Mouse (Mus musculus) right cerebral cortex, postnatal 14 days (tissue): ENCODE data around the gene Hpcal1.

Source experiments
- DNase-seq: peaks from one replicate; pipeline ENCODE4 v3.0.0; 2022

Hpcal1 gene

DNA sequence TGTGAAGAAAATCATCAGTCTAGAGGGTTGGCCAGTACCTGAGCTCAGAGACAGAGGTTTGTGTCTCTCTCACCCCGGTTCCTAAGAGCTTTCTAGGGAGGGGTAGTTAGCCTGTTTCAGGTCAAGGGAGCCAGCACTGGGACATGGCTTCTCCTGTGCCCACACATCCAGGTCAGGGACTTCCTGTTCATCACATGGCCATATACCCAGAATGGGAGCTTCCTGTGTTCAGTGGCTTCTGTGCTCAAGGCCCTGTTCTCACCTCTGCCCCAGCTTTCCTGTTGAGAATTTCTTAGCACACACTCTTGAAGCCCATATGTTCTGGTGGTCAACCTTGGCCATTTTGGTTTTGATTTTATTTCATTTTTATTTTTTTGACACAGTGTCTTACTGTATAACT, 26.6 kb downstream of the Hpcal1 start:
- no peak for DNase-seq

DNA sequence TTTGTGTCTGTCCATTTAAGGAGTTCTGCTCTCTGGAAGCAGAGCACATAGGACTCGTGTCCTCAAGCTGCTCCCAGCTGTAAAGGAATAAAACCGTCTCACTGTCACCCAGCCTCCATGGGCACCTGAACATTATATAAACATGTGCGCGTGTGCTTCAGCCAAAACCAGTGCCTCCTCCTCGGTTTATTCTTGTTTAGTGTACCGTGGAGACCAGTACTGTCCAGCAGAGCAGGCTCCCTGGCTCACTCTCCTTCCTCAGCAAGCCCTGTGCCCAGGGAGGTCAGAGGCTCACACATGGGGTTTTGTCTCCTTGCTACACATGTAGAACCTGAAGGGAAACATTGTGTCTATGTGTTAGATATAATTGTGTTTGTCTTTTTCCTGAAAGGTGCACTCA, 27.5 kb downstream of the Hpcal1 start:
- no peak for DNase-seq

DNA sequence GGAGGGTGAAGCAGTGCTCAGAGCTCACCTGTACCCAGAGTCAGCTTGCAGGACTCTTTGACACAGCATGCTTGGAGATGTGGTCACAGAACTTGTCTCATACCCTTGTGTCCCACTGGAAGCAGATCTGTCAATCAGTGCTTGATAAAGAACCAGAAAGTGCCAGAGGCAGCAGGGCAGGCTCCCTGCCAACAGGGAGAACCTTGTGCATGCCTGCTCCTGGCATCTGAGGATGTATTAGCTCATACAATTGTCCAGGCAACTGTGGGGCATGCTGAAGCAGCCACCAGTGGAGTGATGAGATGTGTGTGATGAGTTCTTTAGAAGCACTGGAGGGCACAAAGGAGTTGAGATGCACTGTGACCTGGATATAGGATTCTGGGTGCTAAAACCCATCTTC, 30.4 kb downstream of the Hpcal1 start:
- no peak for DNase-seq

DNA sequence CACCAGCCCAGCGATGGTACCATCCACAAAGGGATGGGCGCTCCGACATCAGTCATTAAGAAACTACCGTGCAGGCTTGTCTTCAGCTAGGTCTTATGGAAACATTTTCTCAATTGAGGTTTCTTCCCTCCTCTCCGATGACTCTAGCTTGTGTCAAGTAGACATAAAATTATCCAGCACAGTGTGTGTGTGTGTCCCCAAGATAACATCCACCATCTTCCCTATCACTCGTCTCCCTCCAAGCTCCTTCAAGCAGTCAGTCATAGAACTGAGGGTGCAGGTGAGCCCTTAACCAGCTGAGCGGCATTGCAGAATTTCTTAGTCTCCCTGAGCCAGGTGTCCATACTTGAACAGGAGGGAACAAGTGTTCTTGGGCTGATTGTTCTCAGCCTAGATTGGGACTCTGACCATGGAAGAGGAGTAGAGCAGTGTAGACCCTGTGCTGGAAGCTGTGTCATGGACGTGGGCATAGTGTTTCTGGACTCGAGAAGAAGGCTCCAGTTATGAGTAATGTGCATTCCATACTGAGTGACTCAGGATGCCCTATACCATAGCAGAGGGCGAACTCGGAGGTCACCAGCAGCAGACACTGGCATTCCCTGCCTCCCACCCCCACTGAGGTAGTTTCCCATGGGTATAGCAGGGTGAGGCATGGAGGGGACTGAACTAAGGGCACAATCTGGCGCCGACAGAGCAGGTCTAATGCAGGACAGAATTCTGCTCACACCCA, 32.0 kb downstream of the Hpcal1 start:
- DNase-seq, result no peak

DNA sequence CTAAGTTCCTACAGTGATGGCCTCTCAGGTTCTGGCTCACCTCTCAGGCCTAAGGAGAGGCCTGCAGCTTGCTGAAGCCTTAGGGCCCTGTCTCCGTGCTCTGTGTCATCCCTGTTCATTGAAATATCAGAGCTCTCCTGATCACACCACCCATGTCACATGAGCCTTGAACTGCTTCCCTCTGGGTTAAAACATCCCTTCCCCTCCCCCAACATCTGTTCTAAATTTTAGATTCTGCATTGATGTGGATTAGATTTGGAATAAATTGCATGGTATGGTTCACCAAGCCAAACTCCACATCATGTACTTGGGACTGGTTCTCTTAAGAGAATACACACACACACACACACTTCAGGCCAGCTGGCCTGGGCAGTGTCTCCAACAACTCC, 32.5 kb downstream of the Hpcal1 start:
- no peak for DNase-seq

DNA sequence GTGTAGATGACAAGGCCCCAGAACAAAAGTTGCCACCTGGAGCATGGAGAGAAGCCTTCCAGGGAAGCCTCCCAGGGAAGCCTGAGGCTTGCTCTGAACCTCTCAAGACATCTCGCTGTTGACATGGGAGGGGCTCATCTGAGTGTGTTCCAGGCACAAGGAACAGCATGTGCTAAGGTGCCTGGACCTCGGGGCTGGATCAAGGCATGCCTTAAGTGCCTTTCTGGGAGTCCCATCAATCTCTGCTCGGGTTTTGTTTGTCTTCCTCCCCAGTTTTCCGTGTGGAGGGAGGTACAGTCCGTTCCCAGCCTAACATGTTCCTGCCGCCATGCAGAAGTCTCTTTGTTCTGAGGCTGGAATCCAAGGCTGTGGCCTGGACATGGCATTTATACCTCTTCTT, 33.3 kb downstream of the Hpcal1 start:
- no peak for DNase-seq

DNA sequence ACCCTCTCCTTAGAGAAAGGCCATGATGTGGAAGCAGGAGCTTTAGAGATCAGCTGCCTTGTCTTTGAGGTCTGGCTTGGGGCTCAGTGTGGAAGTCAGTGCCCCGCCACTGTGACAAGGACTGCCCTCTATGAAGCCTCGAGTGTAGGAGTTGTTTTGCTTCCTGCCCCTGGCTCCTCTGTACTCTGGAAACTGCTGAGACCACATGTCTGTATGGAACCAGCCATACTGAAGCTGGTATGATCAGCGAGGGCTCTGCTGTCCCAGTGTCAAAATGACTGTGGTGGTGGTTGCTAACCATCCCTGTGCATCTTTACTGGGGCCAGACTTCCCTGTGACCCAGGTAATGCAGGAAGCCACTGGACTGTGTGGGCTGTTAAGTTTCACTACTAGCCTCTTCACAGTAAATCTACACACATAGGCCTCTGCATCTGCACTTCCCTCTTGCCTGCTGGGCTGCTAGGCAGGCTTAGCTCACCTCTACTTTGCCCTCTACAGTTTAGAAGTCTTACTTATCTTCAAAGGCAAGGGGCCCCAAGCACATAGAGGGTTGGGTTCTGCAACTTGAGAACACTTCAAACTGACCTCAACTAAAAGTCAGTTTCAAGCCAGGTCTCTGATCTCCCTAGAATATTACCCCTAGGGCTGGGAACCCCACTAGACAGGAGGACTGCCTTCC, 33.9 kb downstream of the Hpcal1 start:
- no peak for DNase-seq

DNA sequence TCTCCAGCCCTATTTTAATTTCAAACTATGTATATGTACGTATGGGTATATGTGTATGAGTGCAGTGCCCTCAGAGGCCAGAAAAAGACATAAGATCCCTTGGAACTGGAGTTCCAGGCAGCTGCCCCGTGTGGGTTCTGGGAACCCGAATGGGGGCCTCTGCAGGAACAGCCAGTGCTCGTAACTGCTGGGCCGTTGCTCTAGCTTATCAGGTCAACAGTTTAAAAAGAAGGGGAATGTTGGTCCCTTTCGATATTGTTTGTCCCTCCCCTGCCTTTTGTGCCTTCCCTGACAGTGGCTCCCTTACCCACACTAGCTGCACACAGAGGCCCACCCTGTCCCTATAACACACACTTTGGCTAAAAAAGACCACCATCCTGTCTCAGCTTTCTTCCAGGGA, 34.9 kb downstream of the Hpcal1 start:
- no peak for DNase-seq

DNA sequence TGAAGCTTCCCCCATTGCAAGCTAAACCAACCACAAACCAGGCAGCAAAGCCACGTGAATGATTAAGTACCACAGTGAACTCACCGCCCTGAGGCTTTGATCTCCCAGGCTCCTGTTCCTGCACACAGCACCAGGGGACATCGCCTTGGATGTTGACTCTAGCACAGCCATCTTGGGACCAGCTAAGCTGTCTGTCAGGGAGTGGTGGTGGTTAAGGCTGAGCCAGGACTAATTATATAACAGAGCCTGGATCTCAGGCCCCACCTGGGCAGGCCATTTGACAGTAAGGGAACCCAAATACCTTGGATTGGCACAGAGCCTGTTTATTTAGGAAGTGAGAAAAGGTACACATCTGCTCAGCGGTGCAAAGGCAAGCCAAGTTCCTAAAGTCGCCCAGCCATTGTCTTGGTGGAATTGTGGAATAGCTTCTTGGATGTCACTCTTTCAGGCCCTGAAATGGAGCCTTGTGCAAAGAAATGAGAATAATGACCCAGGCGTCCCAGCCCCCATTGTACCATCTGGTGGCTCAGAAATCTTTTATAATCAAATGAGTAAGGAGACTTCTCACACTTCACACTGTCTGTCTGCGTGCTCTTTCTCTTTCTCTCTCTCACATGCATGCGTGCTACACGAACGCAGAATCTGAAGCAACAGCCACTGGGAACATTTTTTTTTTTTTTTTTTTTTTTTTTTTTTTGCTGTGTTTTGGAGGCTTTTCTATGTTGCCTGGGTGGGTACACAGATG, 36.1 kb downstream of the Hpcal1 start:
- no peak for DNase-seq

DNA sequence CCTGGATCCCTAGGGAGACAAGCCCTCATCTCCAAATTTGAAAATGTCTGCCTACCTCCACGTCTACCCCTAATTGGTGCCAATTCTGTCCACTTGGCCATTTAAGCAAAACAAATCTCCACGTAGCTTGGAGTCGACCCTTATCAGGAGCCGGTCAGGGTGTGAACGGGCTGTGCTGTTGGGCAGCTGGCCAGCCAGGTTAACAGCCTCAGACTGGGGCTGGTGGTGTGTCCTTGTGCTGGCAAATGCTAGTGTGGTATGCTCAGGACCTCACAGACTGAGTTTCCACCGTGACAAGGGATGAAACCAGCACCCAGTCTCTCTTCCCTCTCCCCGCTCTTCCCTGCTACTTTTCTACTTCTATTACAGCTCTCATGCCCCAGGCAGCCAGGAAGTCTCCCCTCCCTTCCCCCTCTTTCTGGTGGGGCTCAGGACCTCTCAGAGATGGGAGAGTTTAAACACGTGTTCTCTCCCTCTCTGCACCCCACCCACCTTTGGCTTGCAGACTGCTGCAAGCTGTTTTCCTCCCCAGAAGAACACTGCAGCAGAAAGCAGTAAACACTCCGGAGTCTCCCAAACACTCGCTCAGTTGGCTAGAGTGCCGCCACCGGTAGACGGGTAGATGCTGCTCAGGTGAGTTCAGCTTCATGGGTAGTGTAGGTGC, 37.2 kb downstream of the Hpcal1 start:
- no peak for DNase-seq

DNA sequence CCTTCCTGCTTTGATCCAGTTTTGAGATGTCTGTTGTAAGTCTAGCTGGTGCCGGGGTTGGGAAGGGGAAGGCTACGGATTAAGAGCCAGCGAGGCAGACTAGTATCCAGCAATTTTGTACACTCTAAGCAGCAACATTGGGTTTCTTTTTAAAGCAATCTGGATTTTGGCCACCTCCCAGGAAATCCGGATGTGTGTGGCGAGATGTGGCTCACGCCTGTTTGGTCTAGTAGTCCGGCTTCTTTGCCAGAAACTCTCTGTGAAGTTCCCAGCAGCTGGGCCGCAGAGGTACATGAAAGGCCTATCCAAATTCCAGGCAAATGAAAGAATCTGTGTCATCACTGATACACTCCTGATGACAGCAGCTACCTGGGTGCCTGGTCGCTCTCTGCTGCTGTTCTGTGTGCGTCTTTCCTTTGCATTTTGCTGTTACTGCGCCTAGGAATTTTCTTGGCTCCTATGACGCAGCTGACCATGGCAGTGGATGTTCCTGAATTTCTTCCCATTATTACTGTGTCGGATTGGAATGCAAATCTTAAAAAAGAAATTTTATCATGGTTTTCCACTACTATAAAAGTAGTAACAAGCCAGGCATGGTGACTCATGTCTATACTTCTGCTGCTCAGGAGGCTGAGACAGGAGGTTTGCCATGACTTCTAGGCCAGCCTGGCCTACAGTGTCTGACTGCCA, 38.7 kb downstream of the Hpcal1 start:
- peak; percentile 40 for DNase-seq

DNA sequence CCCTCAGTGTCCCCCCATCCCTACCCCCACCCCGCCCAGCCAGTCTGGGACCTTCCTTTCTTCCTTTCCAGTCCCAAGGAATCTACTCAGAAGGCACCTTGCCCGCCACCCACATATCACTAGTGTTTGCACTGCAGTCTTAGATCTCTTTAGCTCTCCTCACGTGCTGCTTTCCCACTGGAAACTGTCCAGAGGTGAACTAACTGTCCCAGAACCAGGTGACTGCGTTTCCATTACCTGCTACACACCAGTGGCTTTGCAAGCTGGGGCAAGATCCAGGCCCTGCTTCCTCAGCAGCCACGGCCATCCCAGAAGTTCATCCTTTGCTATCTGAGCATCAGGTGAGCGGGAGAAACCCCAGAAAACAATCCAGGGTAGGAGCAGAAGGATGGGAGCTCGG, 41.4 kb downstream of the Hpcal1 start:
- DNase-seq, result no peak

DNA sequence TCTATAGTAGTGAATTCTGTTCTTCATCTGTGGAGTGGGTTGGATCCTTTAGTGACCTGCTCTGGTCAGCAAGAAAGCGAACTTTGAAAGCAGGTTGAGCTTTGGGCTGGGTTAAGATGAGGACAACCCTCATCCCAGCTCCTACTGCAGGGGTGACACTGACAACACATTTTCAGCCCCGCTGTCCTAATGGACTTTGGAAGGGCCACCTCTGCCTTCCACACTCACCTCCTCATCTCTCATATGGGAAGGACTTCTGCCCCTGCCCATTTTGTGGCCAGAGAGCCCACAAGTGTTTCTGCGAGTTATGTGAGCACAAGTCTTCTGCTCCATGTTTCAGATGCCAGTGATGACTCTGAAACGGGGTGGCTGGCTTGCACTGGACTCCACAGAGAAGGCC, 41.9 kb downstream of the Hpcal1 start:
- no peak for DNase-seq

DNA sequence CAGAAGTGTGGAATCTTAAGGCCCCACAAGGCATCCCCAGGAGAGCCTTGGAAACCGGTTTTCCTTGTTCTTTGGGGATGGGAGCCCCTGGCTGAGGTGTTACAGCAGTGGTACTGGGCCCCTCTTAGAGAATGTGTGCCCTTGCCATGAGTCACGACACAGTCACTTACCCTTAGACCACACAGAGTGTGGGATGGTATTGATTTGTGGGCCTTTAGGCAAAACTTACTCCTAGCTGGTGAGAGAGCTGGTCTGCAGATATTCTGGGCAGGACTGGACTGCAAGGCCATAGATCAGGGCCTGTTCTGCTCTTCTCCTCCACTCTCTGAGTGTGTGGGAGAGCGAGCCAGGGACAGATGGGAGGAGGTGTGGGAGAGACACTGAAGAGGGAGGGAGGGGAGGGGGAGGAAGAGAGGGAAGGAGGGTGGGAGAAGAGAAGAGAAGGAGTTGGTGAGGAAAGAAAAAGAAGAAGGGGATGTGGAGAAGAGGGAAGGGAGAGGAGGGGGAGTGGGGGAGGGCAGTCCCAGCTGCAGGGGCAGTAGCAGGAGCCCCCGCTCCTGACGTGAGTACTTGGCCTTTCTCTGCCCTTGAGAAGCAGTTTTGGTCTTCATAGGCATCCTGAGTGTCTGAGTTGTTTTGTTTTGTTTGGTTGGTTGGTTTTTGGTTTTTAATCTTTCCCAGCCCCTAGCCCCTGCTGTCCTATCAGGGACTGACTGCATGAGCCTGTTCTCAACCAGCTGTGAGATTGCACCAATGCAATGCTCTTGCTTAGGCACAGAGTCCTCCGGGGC, 42.7 kb downstream of the Hpcal1 start:
- no peak for DNase-seq

DNA sequence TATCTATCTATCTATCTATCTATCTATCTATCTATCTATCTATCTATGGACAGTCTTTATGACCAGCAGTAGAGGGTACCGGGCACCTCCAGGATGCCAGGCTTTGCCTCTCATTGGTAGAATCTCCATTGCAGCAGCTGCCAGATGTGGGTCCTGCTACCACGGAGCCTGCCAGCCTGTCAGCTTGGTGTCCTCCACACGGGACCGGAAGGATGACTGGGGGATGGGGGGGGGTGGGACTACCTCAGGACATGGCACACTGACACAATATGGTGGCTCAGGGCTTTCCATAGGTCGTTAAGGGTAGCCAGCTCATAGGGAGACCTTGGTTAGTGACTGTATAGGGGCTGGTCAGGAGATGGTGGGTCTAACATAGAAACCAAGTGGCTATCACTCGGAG, 45.7 kb downstream of the Hpcal1 start:
- no peak for DNase-seq

DNA sequence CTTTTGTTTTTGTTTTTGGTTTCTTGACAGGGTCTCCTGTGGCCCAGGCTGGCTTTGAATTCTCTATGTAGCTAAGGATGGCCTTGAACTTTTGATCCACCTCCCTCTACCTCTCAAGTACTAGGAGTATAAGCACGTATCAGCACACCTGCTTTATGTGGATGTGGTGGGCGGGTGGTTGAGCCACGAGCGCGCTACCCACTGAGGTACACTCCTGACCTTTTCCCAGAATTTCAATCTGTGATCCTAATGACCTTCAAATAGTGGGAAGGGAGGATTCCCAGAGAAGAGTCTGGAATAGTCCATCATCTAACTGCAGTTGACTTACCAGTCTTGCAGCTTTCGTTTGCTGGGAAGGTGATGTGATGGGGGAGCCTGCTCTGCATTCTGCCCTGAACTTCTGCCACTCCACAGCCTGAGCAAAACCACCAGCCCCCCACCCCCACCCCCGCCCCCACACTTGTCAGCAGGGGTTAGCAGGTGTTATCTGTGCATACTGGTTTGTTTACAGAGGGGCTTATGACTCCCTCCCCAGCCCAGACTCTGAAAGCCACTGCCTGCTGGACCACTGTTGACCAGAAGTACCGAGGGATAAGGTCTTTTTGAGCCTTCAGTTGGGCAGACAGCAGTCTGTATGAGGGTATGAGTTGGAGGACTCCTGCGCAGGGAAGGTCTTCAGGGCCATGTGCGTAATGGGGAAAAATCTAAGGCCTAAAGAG, 46.4 kb downstream of the Hpcal1 start:
- DNase-seq, result no peak

DNA sequence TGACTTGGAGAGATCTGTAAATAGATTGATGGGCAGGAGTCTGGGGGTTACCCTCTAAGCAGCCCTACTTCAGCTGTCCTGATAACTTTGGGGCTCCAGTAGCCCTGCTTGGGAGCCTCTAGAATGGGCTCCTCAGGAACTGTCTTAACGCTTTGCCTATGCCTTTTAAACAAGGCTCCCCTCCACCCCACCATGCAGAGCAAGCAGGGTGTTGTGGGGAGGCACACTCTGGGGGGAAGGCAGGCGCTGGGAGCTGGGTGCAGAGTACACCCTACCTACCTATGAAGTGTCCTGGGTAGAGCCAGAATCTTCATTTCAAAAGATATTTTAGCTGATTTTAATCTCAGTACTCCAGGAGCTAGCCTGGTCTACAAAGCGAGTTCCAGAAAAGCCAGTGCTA, 47.2 kb downstream of the Hpcal1 start:
- DNase-seq, result no peak

DNA sequence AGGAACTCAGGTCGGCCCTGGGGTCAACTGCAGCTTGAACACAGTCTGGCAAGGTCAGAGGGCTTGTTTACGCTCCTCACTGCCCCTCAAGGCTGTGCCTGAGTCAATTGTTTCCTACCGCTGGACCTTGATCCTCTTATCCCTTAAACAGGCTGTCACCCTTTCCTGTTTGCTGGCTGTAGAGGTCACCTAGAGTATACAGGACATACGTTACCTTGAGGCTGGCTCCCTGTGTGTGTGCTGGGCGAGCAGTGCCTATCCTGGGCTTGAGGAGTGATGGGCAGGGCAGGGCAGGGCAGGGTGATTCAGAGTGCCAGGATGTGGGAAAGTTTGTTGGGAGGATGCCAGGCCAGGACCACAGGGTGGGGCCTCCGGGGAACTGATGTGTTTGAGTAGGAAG, 47.8 kb downstream of the Hpcal1 start:
- no peak for DNase-seq

DNA sequence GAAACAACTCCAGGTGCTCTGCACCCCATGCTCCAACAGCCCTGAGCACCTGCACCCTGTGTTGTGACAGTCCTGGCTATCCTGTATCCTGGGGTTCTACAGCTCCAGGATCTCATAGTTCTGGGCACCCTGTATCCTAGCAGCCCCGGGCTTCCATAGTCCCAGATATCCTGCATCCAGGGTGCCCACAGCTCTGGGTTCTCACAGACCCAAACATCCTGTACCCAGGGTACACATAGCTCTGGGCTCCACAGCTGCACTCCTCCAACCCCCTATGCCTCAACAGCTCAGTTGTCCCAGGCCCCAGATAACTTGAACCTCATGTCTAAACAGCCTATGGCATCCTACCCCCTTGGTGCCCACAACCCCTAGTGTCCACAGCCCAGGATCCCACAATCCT, 49.6 kb downstream of the Hpcal1 start:
- no peak for DNase-seq

DNA sequence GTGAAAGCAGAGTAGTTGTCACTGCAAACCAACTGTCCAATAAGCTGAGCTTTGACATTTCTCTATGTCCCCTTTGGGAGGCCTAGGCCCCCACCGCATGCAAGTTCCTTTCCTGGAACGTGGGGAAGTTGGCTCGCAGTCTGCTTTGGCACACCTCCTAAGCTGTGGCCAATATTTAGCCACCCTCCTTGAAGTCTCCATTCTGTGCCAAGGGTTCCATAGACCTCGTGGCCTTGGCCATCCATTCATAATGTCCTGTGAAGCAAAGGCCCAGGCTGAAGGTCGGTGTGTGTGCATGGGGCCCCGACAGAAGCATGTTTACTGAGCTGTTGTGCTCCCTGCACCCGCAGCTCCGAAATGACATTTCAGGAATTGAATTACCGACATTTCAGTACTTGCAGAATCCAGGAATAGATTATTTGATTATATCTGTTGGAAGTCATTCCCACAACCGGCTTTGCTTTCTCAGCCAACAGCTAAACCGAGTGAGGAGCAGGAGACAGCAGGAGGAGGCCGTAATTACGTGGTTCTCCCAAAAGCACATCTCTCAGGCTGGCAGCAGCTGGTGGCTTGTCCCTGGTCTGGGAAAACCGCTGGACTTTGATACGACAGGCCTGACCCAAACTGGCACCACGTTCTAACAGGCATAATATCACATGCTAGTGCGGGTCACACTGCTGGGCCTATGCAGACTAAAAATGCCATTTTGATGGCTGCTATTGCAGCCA, 51.1 kb downstream of the Hpcal1 start:
- DNase-seq, result no peak
